Mouse (Mus musculus) testis, postnatal 10 days (tissue): ENCODE measurements around the gene Slc22a15.
A peak's percentile ranks its signal among the peaks of the same experiment; 100 is the strongest.
"Not testable (repeated sequence)": the region's sequence is repeated elsewhere in the genome, so short reads cannot be mapped to it uniquely, and the experiment has no call there.

ENCODE experiments used
- DNase-seq: peaks from one replicate; pipeline ENCODE4 v3.0.0; 2021; ENCODE audit warnings: low spot score

Gene Slc22a15

DNA sequence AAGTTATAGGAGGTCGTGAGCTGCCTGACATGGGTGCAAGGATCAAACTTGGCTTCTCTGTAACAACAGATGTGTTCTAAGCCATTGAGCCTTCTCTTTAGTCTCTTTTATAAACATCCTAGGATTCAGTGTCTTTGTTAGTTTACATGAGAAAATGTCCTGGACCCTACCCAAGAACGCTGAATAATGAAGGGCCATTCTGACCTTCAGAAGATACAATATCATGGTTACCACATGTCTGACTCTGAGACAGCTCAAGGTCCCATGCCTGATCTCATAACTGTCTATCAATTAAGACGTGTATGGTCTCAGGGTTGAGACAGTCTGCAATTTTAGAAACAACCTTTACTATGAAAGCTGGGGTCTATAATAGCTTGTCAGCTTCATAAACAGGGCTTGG is 62.4 kb downstream of the Slc22a15 start:
- no peak for DNase-seq

DNA sequence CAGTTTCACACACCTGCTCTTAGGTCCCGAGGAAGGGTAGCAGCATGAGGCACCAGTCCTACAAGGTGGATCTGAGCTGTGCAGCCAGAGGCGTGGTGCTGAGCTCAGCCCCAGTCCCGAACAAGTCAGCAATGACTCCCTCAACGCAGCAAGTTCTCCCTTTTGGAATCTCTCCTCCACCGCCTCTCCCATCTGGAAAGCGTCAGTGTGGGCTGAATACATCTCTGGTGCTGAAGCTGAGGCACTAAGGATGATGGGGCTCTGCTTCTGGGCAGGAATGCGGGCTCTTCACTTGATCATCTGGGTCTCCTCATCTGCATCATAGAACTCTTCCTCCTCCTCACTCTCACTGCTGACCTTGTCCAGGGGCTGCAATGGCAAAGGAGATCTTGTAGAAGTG is 64.1 kb downstream of the Slc22a15 start:
- no peak for DNase-seq

DNA sequence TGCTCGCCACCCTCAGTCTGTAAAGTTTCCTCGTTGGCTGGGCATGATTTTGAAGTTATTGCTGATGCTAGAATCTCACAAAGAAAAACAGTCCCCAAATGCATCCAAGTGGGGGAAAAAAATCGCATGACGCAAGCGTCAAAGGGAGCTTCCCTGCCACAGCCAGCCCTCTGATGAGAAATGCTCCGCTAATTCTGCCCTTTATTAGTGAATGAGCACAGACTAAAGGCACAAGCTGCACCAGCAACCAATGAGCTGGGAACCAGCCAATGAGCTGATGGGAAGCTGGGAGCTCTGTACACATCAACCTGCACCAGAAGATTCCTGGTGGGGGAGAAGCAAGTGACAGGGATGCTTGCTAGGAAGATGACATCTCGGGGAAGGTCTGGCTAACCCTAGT is 64.5 kb downstream of the Slc22a15 start:
- DNase-seq: no peak

DNA sequence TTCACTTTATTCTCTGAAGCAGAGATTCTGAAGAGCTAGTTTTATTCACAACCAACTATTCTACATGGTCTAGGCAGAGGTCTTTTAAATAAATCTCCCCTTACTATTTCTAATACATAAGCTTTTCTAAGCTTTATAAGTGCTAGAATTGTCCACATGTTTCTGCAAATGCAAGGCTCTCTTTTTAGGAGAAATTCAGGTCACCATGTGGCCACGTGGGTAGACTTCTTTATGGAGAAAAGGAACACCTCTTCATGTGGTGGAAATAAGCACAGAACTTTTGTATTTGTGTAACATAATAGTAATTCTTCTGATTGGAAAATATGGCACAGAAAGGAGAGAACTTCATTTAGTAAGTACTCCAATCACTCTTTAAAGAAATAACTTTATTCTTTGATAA is 70.2 kb downstream of the Slc22a15 start:
- no peak for DNase-seq

- DNase-seq: no peak
Measured at GRCm38 (mm10) chr3:101851363-101851762, 72.9 kb downstream of the Slc22a15 start.

DNA sequence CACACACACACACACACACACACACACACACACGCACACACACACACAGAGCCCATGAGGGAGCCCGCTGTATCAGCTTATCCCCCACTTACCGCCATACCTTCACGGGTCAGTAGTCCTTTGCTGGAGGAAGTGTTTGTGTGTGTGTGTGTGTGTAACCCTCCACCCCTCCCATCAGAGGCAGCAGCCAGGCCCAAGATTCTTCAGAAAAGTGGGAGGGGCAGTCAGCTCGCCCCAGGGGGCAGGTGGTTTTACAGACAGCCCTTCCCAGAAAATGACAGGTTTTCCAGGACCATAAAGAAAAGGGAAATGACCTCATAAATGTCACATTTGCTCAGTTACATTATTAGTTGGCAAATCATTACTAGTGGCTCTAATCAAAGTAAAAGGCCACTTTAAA is 75.4 kb downstream of the Slc22a15 start, which contains the start of gene Mab21l3:
Gene Mab21l3, minus strand, starts transcription at position 144 of the 400 bp plus-strand sequence.
- no peak for DNase-seq

GRCm38 (mm10) chr3:101846096-101846495 is 78.2 kb downstream of the Slc22a15 start:
- no peak for DNase-seq

DNA sequence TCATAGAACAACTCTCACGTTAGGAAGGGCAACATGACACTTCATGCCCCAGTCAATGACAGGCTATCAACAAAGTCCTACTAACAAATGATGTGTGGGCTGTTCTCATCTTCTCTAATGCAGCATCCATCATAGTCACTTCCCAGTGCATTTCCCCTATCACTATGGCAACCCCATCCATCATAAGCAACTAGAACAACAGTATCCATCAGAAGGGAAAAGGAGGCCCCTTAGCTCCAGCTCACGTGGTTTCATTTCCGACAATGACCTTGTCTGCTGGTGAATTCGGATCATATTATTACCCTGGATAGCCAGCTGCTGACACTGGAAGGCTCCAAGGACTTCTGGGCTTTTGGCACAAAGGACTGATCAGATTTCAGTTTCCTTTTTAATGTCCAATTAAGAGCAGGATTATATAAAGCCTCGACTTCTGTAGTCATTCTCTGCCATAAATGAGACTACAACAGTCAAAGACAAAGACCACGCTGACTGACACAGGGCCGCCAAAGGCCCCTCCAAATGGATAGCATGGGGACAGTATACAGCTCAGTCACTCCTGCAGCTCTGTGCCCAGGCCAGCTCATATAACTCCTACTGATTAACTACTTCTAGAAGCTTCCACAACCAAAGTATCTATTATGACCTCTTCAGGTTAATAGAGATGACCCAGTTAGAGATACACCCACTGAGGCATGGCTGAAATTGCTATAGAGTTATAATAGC is 81.7 kb downstream of the Slc22a15 start:
- no peak for DNase-seq

DNA sequence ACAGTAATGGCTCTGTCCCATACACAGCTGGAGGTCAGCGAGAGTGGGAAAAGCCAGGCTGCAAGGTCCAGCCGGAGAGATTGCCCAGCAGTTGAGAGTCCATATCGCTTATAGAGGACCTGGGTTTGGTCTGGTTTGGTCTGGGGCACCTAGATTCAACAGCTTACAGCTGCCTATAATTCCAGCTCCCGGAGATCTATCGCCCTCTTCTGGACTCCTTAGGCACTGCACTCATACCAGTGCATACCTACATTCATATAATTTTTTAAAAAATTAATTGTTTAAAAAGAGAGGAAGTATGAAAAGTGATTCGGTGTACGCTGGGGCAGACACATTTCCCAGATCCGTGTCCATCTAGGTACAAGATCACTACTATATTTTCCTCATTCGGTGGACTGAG is 84.9 kb downstream of the Slc22a15 start:
- no peak for DNase-seq

DNA sequence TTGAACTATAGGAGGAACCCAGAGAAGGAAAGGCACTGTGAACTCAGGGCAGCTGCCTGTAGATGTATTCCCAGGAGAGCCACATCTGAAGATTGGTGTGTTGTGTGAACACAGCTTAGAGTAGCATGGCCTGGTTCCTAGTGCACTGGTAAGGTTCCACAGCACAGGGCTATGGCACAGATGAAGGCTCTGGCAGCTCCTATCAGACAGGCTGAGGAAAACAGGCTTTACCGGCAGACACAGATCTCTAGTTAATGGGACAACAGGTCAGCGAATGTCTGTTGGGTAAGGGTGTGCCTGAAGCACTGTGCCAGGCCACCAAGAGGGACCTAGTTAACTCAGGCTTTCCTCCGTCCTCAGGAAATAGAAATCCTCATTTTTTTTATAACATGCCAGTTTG is 87.3 kb downstream of the Slc22a15 start:
- no peak for DNase-seq

DNA sequence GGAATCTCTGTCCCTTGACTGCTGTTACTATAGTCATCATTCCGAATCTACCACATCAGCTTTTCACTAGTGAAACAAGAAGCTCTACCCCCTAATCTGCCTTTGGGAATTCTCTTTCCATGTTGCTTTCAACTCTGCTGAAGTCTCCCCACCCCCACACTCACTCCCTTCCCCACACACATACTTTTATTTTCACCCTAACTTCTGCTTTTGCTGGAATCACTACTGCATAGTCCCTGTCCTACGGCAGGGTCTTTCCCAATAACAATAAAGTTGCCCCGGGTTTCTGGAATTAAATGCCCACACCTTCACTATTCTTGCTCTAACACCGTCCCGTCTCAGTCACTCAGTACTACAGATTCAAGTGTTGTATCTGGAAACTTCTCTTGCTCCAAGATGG is 87.7 kb downstream of the Slc22a15 start:
- DNase-seq: no peak

DNA sequence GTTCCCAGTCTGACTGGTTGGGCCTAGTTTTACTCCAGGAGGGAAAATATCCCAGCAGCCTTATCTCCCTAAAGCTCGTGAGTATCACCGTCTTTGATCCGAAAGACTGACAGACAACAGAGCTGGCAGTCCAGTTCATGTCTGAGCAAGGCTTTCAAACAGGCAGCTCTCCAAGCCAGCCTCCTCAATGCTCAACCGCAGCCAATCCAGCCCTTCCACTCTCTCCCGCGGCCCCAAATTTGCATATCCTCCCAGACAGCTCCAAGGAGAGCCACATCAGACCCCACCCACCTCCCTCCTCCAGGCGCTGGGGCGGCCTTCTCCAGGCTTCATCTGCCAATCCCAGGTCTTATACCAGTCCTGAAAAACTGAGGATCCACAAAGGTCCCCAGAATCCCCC is 88.2 kb downstream of the Slc22a15 start:
- peak; percentile 82 for DNase-seq

DNA sequence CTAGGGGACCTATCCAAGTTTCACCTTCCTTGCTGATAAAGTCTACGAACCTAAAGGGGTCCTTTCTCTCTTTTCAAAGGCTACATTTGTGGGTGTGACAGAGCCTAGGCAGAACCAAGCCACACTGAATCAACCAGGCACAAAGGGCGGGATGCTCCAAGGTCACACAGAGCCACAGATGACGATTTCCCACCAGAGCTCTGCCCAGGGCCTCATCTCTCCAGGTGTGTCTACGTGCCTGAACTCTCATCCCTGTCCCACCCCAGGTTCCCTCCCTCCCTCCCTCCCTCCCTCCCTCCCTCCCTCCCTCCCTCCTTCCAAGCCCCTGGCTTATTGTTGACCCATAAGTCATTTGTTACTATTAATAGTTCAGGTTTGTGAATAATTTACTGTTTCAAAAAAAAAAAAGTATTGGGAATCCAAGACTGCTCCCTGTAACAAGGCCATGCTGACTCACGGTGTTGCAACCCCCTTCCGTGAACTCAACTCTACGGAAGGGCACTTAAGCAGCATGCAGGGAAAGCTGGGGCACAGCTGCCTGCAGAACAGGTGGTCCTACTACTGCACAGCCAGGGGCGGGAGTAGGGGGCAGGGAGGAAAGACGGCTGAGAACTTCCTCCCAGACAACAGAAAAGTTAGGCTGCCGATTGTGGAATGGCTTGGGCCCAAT is 92.9 kb downstream of the Slc22a15 start:
- DNase-seq: no peak

DNA sequence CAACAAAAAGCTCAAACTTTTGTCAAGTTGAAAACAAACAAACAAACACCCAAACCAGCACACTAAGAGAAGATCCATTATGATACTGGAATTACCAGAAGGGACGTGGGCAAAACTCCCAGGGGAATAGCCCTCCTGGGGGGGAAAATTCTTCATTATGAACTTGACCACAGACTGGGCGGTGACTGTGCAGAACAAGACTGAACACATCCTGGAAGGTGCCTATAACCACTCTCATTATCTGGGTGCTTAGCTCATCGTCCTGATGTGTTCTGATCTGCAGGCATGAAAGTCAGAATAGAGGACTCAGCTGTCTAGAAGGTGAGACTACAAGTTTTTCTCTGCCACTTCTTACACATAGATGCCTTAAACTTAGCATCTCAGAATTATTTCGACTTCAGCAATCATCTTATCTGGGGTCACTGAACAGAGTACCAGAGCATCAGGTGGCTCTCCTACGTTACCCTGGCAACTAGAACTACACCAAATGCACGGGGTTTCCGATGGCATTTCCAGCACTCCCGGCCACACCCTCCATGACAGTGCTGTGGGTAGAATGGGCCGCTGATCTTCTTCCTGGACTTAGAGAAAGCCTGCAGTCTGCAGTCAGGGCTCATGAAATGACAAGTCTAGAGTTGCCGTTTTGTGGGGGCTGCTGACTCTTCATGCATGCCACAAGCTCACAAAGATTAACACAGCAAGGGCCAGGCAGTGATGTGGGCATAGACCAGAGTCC is 94.2 kb downstream of the Slc22a15 start:
- no peak for DNase-seq

GRCm38 (mm10) chr3:101828595-101828994 is 95.7 kb downstream of the Slc22a15 start:
- no peak for DNase-seq

DNA sequence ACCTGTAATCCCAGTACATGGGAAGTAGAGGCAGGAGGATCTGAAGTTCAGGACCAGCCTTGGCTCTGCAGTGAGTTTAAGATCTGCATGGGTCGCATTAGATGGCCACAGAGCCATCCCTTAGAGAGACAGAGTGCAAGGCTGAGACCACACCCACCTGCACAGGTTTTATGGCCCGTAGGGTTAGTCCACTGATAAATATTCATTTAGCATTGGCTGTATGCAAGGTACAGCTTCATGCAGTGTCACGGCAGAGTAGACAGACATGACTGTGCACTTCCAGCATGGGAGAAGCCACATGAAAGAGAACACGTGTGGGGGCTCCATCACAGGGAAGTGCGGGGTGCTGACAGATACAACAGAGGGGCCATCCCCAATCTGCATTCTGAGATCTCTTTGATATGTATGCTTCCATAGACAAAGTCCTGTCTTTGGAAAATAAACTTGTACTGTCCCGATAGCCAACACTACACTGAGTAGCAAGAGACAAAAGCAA is 97.0 kb downstream of the Slc22a15 start:
- DNase-seq: no peak

GRCm38 (mm10) chr3:101824338-101824737 is 99.9 kb downstream of the Slc22a15 start:
- no peak for DNase-seq

DNA sequence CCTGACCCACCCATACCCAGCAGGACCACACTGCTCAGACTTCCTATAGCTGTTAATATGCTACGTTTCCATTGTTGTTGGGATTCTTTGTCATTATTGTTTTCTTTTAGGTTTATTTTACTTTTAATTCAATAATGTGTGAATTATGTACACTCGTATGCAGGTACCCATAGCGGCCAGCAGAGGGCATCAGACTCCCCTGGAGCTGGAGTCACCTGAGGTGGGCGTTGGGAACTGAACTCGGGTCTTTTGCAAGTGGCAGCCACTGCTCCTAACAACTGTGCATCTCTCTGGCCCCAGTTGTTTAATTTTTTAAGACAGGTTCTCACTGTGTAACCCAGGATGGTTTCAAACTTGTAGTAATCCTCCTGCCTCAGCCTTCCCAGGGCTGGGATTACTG is 102.2 kb downstream of the Slc22a15 start:
- DNase-seq: no peak

- DNase-seq: not testable (repeated sequence)
Measured at GRCm38 (mm10) chr3:101820708-101821107, 103.5 kb downstream of the Slc22a15 start.

- DNase-seq: no peak
Measured at GRCm38 (mm10) chr3:101816006-101816405, 108.2 kb downstream of the Slc22a15 start.

DNA sequence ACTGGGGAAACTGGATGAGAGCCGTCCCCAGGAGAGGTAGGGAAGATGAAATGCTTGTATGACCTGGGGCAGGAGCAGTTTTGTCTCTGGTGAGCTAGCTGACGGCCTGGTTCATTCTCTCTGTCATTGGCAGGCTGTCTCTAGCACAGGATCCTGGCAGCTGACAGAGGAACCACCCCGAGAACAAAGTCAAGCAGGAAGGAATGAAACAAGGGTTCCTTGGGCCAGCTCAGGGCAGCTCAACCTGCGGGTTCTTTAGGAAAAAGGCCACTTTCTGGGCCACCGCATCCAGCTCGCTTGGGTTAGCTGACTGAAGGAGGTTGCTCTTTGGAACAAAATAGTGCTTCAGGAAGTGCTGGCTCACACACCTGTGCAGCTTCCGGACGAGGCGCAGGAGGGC is 109.5 kb downstream of the Slc22a15 start:
- no peak for DNase-seq

DNA sequence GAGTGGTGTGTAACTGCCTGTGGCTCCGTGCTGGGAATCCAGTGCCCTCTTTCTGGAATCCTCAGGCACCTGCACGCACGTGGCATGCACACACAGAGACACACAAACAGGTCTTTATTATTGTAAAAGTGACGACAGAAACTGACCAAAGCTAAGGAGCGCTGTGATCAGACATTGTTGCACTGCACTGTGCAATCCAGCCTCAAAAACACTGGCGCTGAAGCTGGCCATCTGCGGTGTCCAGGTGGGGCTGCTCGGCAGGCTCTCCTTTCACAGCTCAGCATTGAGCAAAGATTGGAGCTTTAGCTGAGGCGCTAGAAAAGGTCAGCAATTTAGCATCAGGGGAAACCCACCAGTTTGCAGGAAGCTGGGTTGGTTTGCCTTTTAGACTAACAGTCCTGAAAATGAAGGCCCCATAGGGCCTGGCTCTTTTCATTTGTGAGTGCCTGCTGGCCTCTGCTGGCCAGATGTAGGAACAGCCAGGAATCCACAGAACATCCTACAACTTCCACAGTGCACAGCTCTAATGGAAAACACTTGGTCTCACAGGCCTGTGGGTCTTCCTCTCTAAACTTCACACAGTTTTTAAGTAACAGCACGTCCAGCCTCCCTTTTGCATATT is 111.8 kb downstream of the Slc22a15 start:
- peak; percentile 75 for DNase-seq
